Mouse (Mus musculus) testis, postnatal 10 days (tissue): ENCODE results near the gene Slc1a5.

Experiments used
- DNase-seq: peaks from one replicate; pipeline ENCODE4 v3.0.0; 2021; ENCODE audit warnings: low spot score

Slc1a5 gene

GRCm38 (mm10) chr7:16846775-16847174 lies 65.6 kb downstream of the Slc1a5 start:
- no peak for DNase-seq

- DNase-seq = no peak
Observed at GRCm38 (mm10) chr7:16847507-16847906, 66.4 kb downstream of the Slc1a5 start.
